Mouse (Mus musculus) cerebellum, adult 2 months (tissue): ENCODE data around the gene Hnrnpu.

Source experiments
- CTCF ChIP-seq: fragments of 200-500 bp; IDR thresholded peaks from 2 replicates; pipeline ENCODE4 v1.5.1; 2011; ENCODE audit warnings: low read depth, mild to moderate bottlenecking, control low read depth, low read length, moderate library complexity, borderline replicate concordance; ENCODE audit not compliant: insufficient read depth
- POLR2A ChIP-seq: fragments of 200-500 bp; IDR thresholded peaks from 2 replicates; pipeline ENCODE4 v1.6.1; 2011; ENCODE audit warnings: low read length, control low read depth, borderline replicate concordance; ENCODE audit not compliant: insufficient read depth

- no peak for TF ChIP-seq CTCF
- no peak for TF ChIP-seq POLR2A
These were observed 31.7 kb upstream of the Hnrnpu start for GRCm38 (mm10) chr1:178369272-178369651.
